Mouse (Mus musculus): Measurements from ENCODE around the gene Acacb. TPM values are rescaled to one million over a fixed set of nuclear protein-coding genes. Genes with fewer than 3 reads are reported as not detected.

Gene Acacb
- total RNA-seq (2014; rRNA removed) = 2.0 and 2.7 TPM in 2 replicates
- polyA plus RNA-seq (2015; fragmentation: Nextera tagmentation; extraction: Ambion mirVana) = 5.6 and 6.5 TPM in 2 replicates

- WGBS = 47% methylated on average over 19 of the region's 19 CpGs
- TF ChIP-seq CTCF (IDR thresholded peaks at IDR 0.05) = no peak
- Histone ChIP-seq H3K27me3 (ENCODE audit: insufficient read depth, low read length) (no peaks in the 10 kb centered on the region), H3K9me3 (ENCODE audit: low read length) (no peaks in the 10 kb centered on the region), H3K27ac (ENCODE audit: low read depth, low read length) (no peak within 1 kb of the TSS), H3K36me3 (ENCODE audit: insufficient read depth, low read length) (no peaks in the 10 kb centered on the region), H3K9ac (replicated peaks; ENCODE audit: low read length, poor library complexity, severe bottlenecking) (no peak within 1 kb of the TSS), H3K4me1 (ENCODE audit: insufficient read depth, low read length) (no peaks in the 10 kb centered on the region), H3K4me3 (ENCODE audit: low read depth, low read length) (no peak within 1 kb of the TSS), H3K4me2 (ENCODE audit: low read depth, low read length, poor library complexity, severe bottlenecking) (no peak within 1 kb of the TSS)
- ATAC-seq (ENCODE audit: low FRiP score) = no peak
- no peak for DNase-seq (ENCODE audit: low spot score)
Observed at GRCm38 (mm10) chr5:114146028-114146888, at the start of gene Acacb. Acacb (plus strand) TSS chr5:114146535.

GRCm38 (mm10) chr5:114099709-114100389, 46.5 kb upstream of the Acacb start:
- ATAC-seq (ENCODE audit: low FRiP score) = peak; percentile 89
- DNase-seq (ENCODE audit: low spot score) = peak; percentile 97
- WGBS = 6% methylated on average over 37 of the region's 37 CpGs
- peaks cover 12% of the 10 kb centered on the region for H3K36me3 ChIP-seq (ENCODE audit: insufficient read depth, low read length)
- no peak for TF ChIP-seq CTCF (IDR thresholded peaks at IDR 0.05)
- H3K4me2 ChIP-seq (ENCODE audit: low read depth, low read length, poor library complexity, severe bottlenecking) = peak overlapping the region; percentile 93
- H3K27ac ChIP-seq (ENCODE audit: low read depth, low read length) = peak overlapping the region; percentile 73
- peak overlapping the region; percentile 88 for H3K4me3 ChIP-seq (ENCODE audit: low read depth, low read length)
- peak overlapping the region; percentile 94 for H3K9ac ChIP-seq (replicated peaks; ENCODE audit: low read length, poor library complexity, severe bottlenecking)
- H3K4me1 ChIP-seq (ENCODE audit: insufficient read depth, low read length) = peaks cover 6% of the 10 kb centered on the region; the same call in 1 of the 2 replicates
- H3K27me3 ChIP-seq (ENCODE audit: insufficient read depth, low read length) = no peaks in the 10 kb centered on the region
- no peaks in the 10 kb centered on the region for H3K9me3 ChIP-seq (ENCODE audit: low read length)

DNA sequence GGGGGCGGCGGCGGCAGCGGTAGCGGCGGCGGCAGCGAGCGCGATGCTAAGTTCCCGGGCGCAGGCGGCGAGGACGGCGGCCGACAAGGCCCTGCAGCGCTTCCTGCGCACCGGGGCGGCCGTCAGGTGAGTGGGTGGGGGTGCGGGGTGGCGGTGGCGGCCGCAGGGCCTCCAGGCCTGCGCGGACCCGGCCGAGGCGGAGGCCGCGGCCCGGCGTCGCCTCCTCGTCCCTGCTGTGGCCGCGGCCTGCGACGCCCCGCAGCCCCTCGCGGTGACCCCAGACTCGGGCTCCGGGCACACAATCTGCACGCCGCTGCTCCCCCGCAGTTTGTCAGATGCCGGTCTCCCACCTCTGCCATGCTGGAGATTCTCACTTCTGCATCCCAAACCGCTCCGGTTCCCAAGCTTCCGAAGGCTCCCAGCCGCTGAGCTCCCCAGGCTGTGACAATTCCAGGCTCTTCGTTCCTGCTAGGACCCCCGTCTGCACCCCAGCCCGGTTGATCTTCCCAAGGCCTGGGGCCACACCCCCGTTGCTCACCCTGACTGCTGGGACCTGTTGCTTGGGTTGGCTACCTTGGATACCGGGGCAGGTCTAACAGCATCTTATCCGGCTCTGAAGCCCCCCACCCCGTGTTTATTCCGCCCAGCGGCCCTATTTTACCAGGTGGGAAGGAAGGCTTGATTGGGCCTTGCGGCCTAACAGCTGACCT, 45.8 kb upstream of the Acacb start:
- Histone ChIP-seq H3K4me3 (ENCODE audit: low read depth, low read length) (peak overlapping the region; percentile 88), H3K9me3 (ENCODE audit: low read length) (no peaks in the 10 kb centered on the region), H3K9ac (replicated peaks; ENCODE audit: low read length, poor library complexity, severe bottlenecking) (peak overlapping the region; percentile 94), H3K4me2 (ENCODE audit: low read depth, low read length, poor library complexity, severe bottlenecking) (peak overlapping the region; percentile 93), H3K27me3 (ENCODE audit: insufficient read depth, low read length) (no peaks in the 10 kb centered on the region), H3K4me1 (ENCODE audit: insufficient read depth, low read length) (peaks cover 6% of the 10 kb centered on the region; the same call in 1 of the 2 replicates), H3K36me3 (ENCODE audit: insufficient read depth, low read length) (peaks cover 18% of the 10 kb centered on the region), H3K27ac (ENCODE audit: low read depth, low read length) (peak overlapping the region; percentile 73)
- DNase-seq (ENCODE audit: low spot score) (no peak), ATAC-seq (ENCODE audit: low FRiP score) (peak; percentile 61)
- WGBS = 3% methylated on average over 47 of the region's 64 CpGs
- no peak for TF ChIP-seq CTCF (IDR thresholded peaks at IDR 0.05)

DNA sequence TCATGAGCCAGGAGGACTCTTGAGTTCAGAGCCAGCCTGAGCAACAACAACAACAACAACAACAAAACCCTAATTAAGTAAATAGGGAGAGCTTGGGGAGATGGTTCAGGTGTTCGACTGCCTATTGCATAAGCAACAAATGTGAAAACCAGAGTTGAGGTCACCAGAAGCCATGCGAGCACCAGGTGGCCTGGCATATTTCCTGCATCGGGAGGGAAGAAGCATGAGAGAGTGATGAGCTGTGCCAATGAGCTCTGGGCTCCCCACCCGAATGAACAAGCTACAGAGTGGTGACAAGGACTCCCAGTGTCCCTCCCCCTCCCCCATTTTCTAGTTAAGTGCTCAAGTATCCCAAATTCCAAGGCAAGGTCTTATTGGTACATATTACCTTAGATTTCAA, 44.5 kb upstream of the Acacb start:
- Histone ChIP-seq H3K9ac (replicated peaks; ENCODE audit: low read length, poor library complexity, severe bottlenecking) (no peak overlapping the region), H3K36me3 (ENCODE audit: insufficient read depth, low read length) (peaks cover 31% of the 10 kb centered on the region), H3K9me3 (ENCODE audit: low read length) (no peaks in the 10 kb centered on the region), H3K4me3 (ENCODE audit: low read depth, low read length) (no peak overlapping the region), H3K27me3 (ENCODE audit: insufficient read depth, low read length) (no peaks in the 10 kb centered on the region), H3K4me1 (ENCODE audit: insufficient read depth, low read length) (peaks cover 6% of the 10 kb centered on the region; the same call in 1 of the 2 replicates), H3K4me2 (ENCODE audit: low read depth, low read length, poor library complexity, severe bottlenecking) (no peak overlapping the region), H3K27ac (ENCODE audit: low read depth, low read length) (no peak overlapping the region)
- WGBS = 92% methylated on average over 4 of the region's 4 CpGs
- ATAC-seq (ENCODE audit: low FRiP score) (no peak), DNase-seq (ENCODE audit: low spot score) (no peak)
- no peak for TF ChIP-seq CTCF (IDR thresholded peaks at IDR 0.05)

- H3K36me3 ChIP-seq (ENCODE audit: insufficient read depth, low read length) = peaks cover 36% of the 10 kb centered on the region
- H3K4me2 ChIP-seq (ENCODE audit: low read depth, low read length, poor library complexity, severe bottlenecking) = no peak overlapping the region
- 73% methylated on average over 1 of the region's 1 CpGs for WGBS
- DNase-seq (ENCODE audit: low spot score) (no peak), ATAC-seq (ENCODE audit: low FRiP score) (no peak)
- H3K9ac ChIP-seq (replicated peaks; ENCODE audit: low read length, poor library complexity, severe bottlenecking) = no peak overlapping the region
- H3K9me3 ChIP-seq (ENCODE audit: low read length) = no peaks in the 10 kb centered on the region
- H3K4me3 ChIP-seq (ENCODE audit: low read depth, low read length) = no peak overlapping the region
- H3K27ac ChIP-seq (ENCODE audit: low read depth, low read length) = no peak overlapping the region
- peaks cover 6% of the 10 kb centered on the region; the same call in 1 of the 2 replicates for H3K4me1 ChIP-seq (ENCODE audit: insufficient read depth, low read length)
- H3K27me3 ChIP-seq (ENCODE audit: insufficient read depth, low read length) = no peaks in the 10 kb centered on the region
- no peak for TF ChIP-seq CTCF (IDR thresholded peaks at IDR 0.05)
Observed at GRCm38 (mm10) chr5:114102807-114103206, 43.5 kb upstream of the Acacb start.

Measured in midbrain, postnatal 0 days (tissue).